8 mouse cellular contexts compared by ENCODE assay signal in the genomic region with DNA sequence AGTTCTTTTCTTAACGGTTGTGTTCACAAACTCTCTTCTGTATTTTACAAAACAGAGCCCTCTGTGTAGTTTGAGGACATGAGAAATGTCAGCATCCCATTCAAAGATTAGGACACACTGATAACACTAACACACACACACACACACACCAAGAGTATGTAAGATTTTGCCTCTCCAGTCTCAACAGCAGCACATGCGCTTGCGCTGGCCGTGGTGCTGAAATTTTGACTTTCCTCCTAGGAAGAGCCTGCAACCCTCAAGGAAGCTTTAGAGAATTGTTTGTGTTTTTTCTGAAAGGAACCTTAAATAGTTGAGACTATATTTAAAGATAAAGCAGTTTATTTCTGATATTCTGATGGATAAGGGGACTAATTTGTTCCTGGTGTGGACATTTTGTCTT. TPM values are rescaled to one million over a fixed set of nuclear protein-coding genes. Genes with fewer than 3 reads are reported as not detected.
A peak's percentile ranks its signal among the peaks of the same experiment; 100 is the strongest.
DNase-seq lines count a peak whose midpoint lies in the region; ATAC-seq lines count a peak whose summit lies in the region.

No protein-coding gene starts in this region.

- no peaks in the 10 kb centered on the region for H3K4me1 ChIP-seq in heart, embryonic 12.5 days (replicated peaks)

- peak; percentile 65 to 80 for DNase-seq in heart, postnatal 10 days
- peak; percentile 69 for DNase-seq in urinary bladder, postnatal 14 days (ENCODE audit: low spot score)
- DNase-seq in urinary bladder, postnatal 10 days (ENCODE audit: low spot score): no peak
- DNase-seq in retina, embryonic 14.5 days (ENCODE audit: low spot score): peak; percentile 79
- no peak for DNase-seq in layer of hippocampus, postnatal 25 days (ENCODE audit: extremely low spot score in 1 of 2, low spot score in 1 of 2)
- DNase-seq in frontal cortex, postnatal 25 days (ENCODE audit: low spot score in 2 of 2): no peak

- H3K9ac ChIP-seq in heart, embryonic 12.5 days: no peak overlapping the region

- no peaks in the 10 kb centered on the region for H3K36me3 ChIP-seq in heart, embryonic 12.5 days

- intact Hi-C loops in heart, postnatal 10 days (cut with DNase I): no loop called here

- peaks cover 41% of the 10 kb centered on the region for H3K27me3 ChIP-seq in heart, embryonic 12.5 days (replicated peaks)

- no peaks in the 10 kb centered on the region for H3K9me3 ChIP-seq in heart, embryonic 12.5 days (replicated peaks)

- WGBS in heart, embryonic 12.5 days: 7% methylated on average over 4 of the region's 4 CpGs

- no peak for ATAC-seq in heart, embryonic 12.5 days (ENCODE audit: insufficient number of reproducible peaks, low FRiP score)
- peak; percentile 90 for ATAC-seq in granulocyte monocyte progenitor cell, adult 5-6 weeks (replicated peaks; ENCODE audit: poor library complexity, severe bottlenecking)

- H3K27ac ChIP-seq in heart, embryonic 12.5 days (ENCODE audit: poor library complexity, severe bottlenecking): no peak overlapping the region

- no peak overlapping the region for H3K4me3 ChIP-seq in heart, embryonic 12.5 days

- H3K4me2 ChIP-seq in heart, embryonic 12.5 days: no peak overlapping the region

RNA-seq across cellular contexts. Expression of gene Pou4f1, which starts 14.0 kb away (rescaled TPM):
- under 1 TPM; 0.07 to 0.20 TPM for total RNA-seq in heart, postnatal 10 days (2021)
- 0.08 TPM in 1 of 2 replicates, not detected in the other for polyA plus RNA-seq in heart, embryonic 12.5 days (2016; fragmentation: Nextera tagmentation; extraction: Ambion mirVana)
- 0.64 and 1.4 TPM in 2 replicates for total RNA-seq in granulocyte monocyte progenitor cell, adult 5-6 weeks (2014; fragmentation: Nextera tagmentation)
- 0.52 TPM in 1 of 2 replicates, not detected in the other for total RNA-seq in granulocyte monocyte progenitor cell, adult 5-6 weeks (2017)
- total RNA-seq in layer of hippocampus, postnatal 25 days (2021): under 1 TPM in 1 of 2 experiments, not detected in 1; 0.07 TPM

Comparison
In these comparisons a context has a peak if more than half of its experiments do, and no peak if none do; other contexts are left out.
1. DNase-seq: peak in heart, postnatal 10 days (2 of 2), urinary bladder, postnatal 14 days (single experiment) and retina, embryonic 14.5 days (single experiment); none in urinary bladder, postnatal 10 days (single experiment), layer of hippocampus, postnatal 25 days (0 of 2) and frontal cortex, postnatal 25 days (0 of 2).